ENCODE assay signal across 9 mouse cellular contexts in the genomic region with DNA sequence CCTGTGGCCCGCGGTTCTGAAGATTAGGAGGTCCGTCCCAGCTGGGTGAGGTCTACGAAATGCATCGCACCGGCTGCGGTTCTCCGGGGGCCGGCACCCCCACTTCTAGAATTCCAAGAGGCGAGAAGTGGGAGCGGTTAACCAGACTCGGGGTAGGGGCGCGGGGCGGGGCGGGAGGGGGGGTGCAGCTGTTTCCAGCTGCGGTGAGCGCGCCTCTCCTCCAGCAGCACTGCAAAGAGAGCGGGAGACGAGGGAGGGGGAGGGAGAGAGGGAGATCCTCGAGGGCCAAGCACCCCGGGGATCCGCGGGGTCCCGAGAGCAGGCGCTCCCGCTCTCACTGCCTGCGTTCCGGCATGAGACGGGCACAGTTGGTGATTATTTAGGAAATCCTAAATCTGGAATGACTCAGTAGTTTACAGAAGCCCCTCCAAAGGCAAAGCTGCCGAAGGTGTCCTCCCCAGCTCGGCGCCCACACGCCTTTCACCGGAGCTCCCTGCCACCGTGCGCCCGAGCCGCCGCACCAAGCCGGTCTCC.
A peak's percentile ranks its signal among the peaks of the same experiment; 100 is the strongest.
DNase-seq lines count a peak whose midpoint lies in the region; ATAC-seq and TF ChIP-seq lines count a peak whose summit lies in the region.
"Had no signal": no experiment of that assay in that cellular context is flagged by ENCODE, and none has a peak within 500 bp of the region (broad histone marks: within the 10 kb centered on the region; RNA-seq: fewer than 3 reads in every experiment).

No protein-coding gene starts in this region.

- ATAC-seq in granulocyte monocyte progenitor cell, adult 5-6 weeks (replicated peaks; ENCODE audit: poor library complexity, severe bottlenecking) = 0 out of 2 replicates have a peak, but pooled peaks have one; percentile 7
- ATAC-seq in monocyte, adult 5-6 weeks (replicated peaks; ENCODE audit: insufficient number of reproducible peaks, low FRiP score, low TSS enrichment, poor library complexity, severe bottlenecking) = no peak
- ATAC-seq in CD4-positive, CD25-positive, alpha-beta regulatory T cell, adult 4 months = no peak

- H3K4me3 ChIP-seq in liver, adult 2 months (ENCODE audit: insufficient read depth, low read depth, low read length) = peak overlapping the region; percentile 59; the same call in 1 of the 2 replicates

- peak overlapping the region; percentile 67 for H3K9ac ChIP-seq in liver, adult 2 months (ENCODE audit: low read depth, low read length)

- no peak overlapping the region for H3K27ac ChIP-seq in liver, adult 2 months (replicated peaks; ENCODE audit: insufficient read depth, low read depth, low read length)
- H3K27ac ChIP-seq: macrophage had no signal

- peak; percentile 21 to 39 for DNase-seq in left cerebral cortex, adult 18-20 months (ENCODE audit: low spot score in 2 of 2)
- no peak for DNase-seq in left cerebral cortex, adult 9 months (ENCODE audit: low spot score in 2 of 2)
- peak; percentile 27 to 57 for DNase-seq in cerebellum, postnatal 10 days
- DNase-seq in liver, adult 2 months (ENCODE audit: extremely low read depth, low read depth, low spot score) = no peak
- peak; percentile 46 for DNase-seq in right cerebral cortex, postnatal 14 days

- 2% methylated on average over 42 of the region's 42 CpGs for WGBS in liver, adult 2 months

- TF ChIP-seq POLR2A in liver, adult 2 months (IDR thresholded peaks at IDR 0.05; ENCODE audit: extremely low read depth, insufficient read depth, low read length) = no peak

- no peaks in the 10 kb centered on the region for H3K79me2 ChIP-seq in liver, adult 2 months (ENCODE audit: control insufficient read depth, insufficient read depth, low read length)

- H3K36me3 ChIP-seq in liver, adult 2 months (ENCODE audit: control insufficient read depth, insufficient read depth, low read length) = no peaks in the 10 kb centered on the region

- no peaks in the 10 kb centered on the region for H3K4me1 ChIP-seq in liver, adult 2 months (ENCODE audit: control insufficient read depth, insufficient read depth, low read length)

- H3K27me3 ChIP-seq in liver, adult 2 months (ENCODE audit: control insufficient read depth, insufficient read depth, low read length) = peaks cover 8% of the 10 kb centered on the region; the same call in 1 of the 2 replicates

- no peak for TF ChIP-seq CTCF in liver, adult 2 months (IDR thresholded peaks at IDR 0.05; ENCODE audit: low read depth, low read length)

Comparison
In these comparisons a context has a peak if more than half of its experiments do, and no peak if none do; other contexts are left out.
1. DNase-seq: peak in left cerebral cortex, adult 18-20 months (2 of 2), cerebellum, postnatal 10 days (2 of 2) and right cerebral cortex, postnatal 14 days (single experiment); none in left cerebral cortex, adult 9 months (0 of 2) and liver, adult 2 months (single experiment).